Mouse (Mus musculus) limb, embryonic 11.5 days (tissue): ENCODE data around the gene Ovgp1. TPM values are rescaled to one million over a fixed set of nuclear protein-coding genes. Genes with fewer than 3 reads are reported as not detected.
"Not testable (repeated sequence)": the region's sequence is repeated elsewhere in the genome, so short reads cannot be mapped to it uniquely, and the experiment has no call there.

Source experiments
- ATAC-seq: fragments of 200-750 bp; cut with Nextera tagmentation; 2 replicates; pipeline ENCODE4 v1.8.0; 2017; ENCODE audit warnings: low read depth; ENCODE audit not compliant: insufficient number of reproducible peaks, low FRiP score, low TSS enrichment
- DNase-seq: peaks from one replicate; pipeline ENCODE4 v3.0.0-alpha.2; 2015; ENCODE audit warnings: low spot score
- H3K27ac ChIP-seq: fragments of 300-500 bp; sonication (generic); replicated peaks from 2 replicates; pipeline ENCODE4 v1.5.1; 2014; ENCODE audit warnings: low read depth, mild to moderate bottlenecking, low read length
- H3K27me3 ChIP-seq: fragments of 300-500 bp; sonication (generic); 2 replicates; pipeline ENCODE4 v1.6.1; 2014; ENCODE audit warnings: mild to moderate bottlenecking, low read length, mixed read lengths; ENCODE audit not compliant: control insufficient read depth, insufficient read depth
- H3K36me3 ChIP-seq: fragments of 300-500 bp; sonication (generic); 2 replicates; pipeline ENCODE4 v1.6.1; 2014; ENCODE audit warnings: mild to moderate bottlenecking, low read length, moderate library complexity, mixed read lengths; ENCODE audit not compliant: control insufficient read depth, insufficient read depth
- H3K4me1 ChIP-seq: fragments of 300-500 bp; sonication (generic); 2 replicates; pipeline ENCODE4 v1.6.1; 2014; ENCODE audit warnings: low read length, mixed read lengths; ENCODE audit not compliant: control insufficient read depth, insufficient read depth
- H3K4me2 ChIP-seq: fragments of 300-500 bp; sonication (generic); 2 replicates; pipeline ENCODE4 v1.6.1; 2014; ENCODE audit warnings: low read depth, mild to moderate bottlenecking, moderate library complexity; ENCODE audit not compliant: severe bottlenecking
- H3K4me3 ChIP-seq: fragments of 300-500 bp; sonication (generic); 2 replicates; pipeline ENCODE4 v1.5.1; 2014; ENCODE audit warnings: low read depth, low read length
- H3K9ac ChIP-seq: fragments of 300-500 bp; sonication (generic); 2 replicates; pipeline ENCODE4 v1.6.1; 2014; ENCODE audit warnings: mild to moderate bottlenecking, low read length
- H3K9me3 ChIP-seq: fragments of 300-500 bp; sonication (generic); 2 replicates; pipeline ENCODE4 v1.6.1; 2016; ENCODE audit warnings: low read length; ENCODE audit not compliant: control insufficient read depth
- WGBS: fragments of 180-500 bp; shearing (Covaris S2); extraction: QIAGEN DNeasy Blood & Tissue Kit; methylation state at CpG from one replicate; pipeline ENCODE4 v1.1.7; 2014; 5-methylcytosine and 5-hydroxymethylcytosine counted together
- polyA plus RNA-seq: library from polyadenylated mRNA; unstranded; fragments of >200 nt; fragmentation: Nextera tagmentation; extraction: Ambion mirVana; gene quantifications from 2 replicates; pipeline ENCODE4 v1.2.1, GENCODE M21; 2014

The Ovgp1 gene
- polyA plus RNA-seq, 1 experiment from 2014 or later = 2.5 TPM

DNA sequence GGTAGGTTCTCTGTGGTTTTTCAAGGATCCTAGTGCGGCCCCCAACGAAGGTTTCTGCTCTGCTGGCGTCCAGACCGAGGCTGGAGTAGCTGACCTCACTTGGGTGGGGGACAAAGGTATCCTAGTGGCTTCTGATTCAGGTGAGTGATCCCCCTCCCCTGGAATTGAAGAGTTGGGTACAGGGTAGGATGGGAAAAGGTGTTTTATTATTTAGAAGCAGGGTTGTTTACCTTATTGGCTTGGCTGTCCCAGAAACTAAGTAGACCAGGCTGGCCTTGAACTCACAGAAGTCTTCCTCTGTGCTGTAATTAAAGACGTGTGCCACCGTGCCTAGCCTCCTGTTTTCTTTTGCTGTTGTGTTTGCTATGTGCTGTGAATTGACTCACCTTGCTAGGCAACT, 13.5 kb upstream of the Ovgp1 start, which contains the start of gene Atp5f1:
Atp5f1 (minus strand) TSS at position 101 of the 400 bp plus-strand sequence.
- Histone ChIP-seq H3K9me3 (no peaks in the 10 kb centered on the region), H3K4me3 (peak within 1 kb of the TSS; percentile 86), H3K4me1 (peaks cover 11% of the 10 kb centered on the region; the same call in 1 of the 2 replicates), H3K36me3 (peaks cover 12% of the 10 kb centered on the region; the same call in 1 of the 2 replicates), H3K4me2 (peak within 1 kb of the TSS; percentile 76), H3K27me3 (no peaks in the 10 kb centered on the region), H3K9ac (peak within 1 kb of the TSS; percentile 94), H3K27ac (peak within 1 kb of the TSS; percentile 65; the same call in 1 of the 2 replicates)
- DNase-seq (no peak), ATAC-seq (no peak)
- WGBS = 6% methylated on average over 6 of the region's 6 CpGs

GRCm38 (mm10) chr3:105960700-105961099, 12.8 kb upstream of the Ovgp1 start:
- Histone ChIP-seq H3K9me3 (no peaks in the 10 kb centered on the region), H3K27ac (no peak overlapping the region), H3K4me3 (no peak overlapping the region), H3K4me1 (peaks cover 11% of the 10 kb centered on the region; the same call in 1 of the 2 replicates), H3K4me2 (peak overlapping the region; percentile 57; the same call in 1 of the 2 replicates), H3K27me3 (no peaks in the 10 kb centered on the region), H3K36me3 (peaks cover 12% of the 10 kb centered on the region; the same call in 1 of the 2 replicates), H3K9ac (no peak overlapping the region)
- DNase-seq (no peak), ATAC-seq (no peak)
- 98% methylated on average over 2 of the region's 2 CpGs for WGBS

DNA sequence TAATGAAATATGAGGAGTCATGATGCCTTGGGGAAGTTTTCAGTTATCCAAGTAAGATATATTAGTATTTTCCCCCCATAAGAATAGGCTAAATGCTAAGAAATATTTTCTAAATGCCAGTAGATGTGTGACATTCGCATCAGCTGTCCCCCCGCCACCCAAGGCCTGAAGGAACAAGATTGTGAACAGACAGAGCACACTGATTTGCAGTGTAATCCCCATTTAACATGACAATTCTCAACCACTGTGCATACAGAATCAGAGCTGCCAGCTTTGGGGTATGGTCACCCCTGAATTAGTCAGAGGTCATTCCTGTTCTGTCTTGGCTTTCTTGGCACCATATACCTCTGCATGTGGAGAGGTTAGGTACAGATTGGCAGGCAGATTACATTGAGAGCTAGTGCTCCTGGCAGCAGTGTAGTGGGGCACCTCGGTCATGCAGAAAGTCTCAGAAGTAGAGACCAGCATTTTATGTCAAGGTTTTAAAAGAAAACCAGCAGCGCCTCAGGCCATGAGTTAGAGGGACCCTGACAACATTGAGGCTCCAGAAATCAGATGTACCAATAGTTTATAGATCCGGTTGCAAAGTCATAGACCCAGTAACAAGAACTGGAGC, 1.6 kb upstream of the Ovgp1 start:
- H3K27me3 ChIP-seq = no peaks in the 10 kb centered on the region
- ATAC-seq (no peak), DNase-seq (no peak)
- H3K9ac ChIP-seq = no peak overlapping the region
- no peaks in the 10 kb centered on the region; the same call in 1 of the 2 replicates for H3K36me3 ChIP-seq
- no peak overlapping the region for H3K4me2 ChIP-seq
- WGBS = 85% methylated on average over 5 of the region's 5 CpGs
- no peak overlapping the region for H3K27ac ChIP-seq
- H3K4me1 ChIP-seq = no peaks in the 10 kb centered on the region
- no peaks in the 10 kb centered on the region for H3K9me3 ChIP-seq
- H3K4me3 ChIP-seq = no peak overlapping the region

DNA sequence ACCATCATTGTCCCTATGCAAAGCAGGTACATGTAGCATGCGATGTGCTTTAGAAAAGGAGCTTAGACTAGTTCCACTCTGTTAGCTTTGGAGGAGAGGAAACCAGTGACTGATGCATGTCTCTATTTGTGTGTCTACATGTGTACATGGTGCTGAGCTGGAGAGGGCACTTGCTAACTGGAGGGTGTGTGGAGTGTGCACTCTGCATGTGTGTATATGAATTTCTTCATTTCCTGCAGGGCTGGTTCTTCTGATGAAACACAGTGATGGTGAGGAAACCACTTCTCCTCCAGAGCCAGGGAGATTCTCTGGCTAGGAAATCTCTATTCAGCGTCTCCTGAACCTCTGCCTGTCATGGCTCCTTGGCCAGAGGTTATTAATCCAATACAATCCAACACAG, 663 bp downstream of the Ovgp1 start:
- no peak for DNase-seq
- 95% methylated on average over 2 of the region's 2 CpGs for WGBS

DNA sequence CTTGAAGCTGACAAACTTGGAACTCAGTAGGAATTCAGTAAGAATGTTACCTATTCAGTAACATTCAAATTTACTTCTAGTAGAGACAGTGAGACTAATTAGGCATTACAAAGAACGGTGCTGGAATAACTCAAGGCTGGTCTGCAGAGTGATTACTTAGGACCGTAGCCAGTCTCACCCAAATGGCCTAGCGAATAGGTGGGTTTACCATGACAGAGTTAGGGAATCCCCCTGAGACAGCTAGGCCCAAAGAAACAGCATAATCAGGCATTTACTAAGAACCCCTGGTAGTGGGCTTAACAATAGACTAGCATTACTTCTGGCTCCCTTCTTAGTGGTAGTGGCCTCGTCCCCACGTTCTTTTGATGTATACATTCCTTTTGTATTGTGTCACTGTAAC, 16.1 kb downstream of the Ovgp1 start:
- not testable (repeated sequence) for H3K27me3 ChIP-seq, H3K4me3 ChIP-seq, H3K9me3 ChIP-seq, H3K36me3 ChIP-seq, H3K27ac ChIP-seq, ATAC-seq, H3K9ac ChIP-seq, DNase-seq, H3K4me1 ChIP-seq, H3K4me2 ChIP-seq
- 68% methylated on average over 5 of the region's 5 CpGs for WGBS

More for the DNA sequence above, 663 bp downstream of the Ovgp1 start:
- H3K4me3 ChIP-seq = no peak overlapping the region
- H3K27ac ChIP-seq = no peak overlapping the region
- H3K4me1 ChIP-seq = no peaks in the 10 kb centered on the region
- no peak for ATAC-seq
- no peak overlapping the region for H3K4me2 ChIP-seq
- H3K9ac ChIP-seq = no peak overlapping the region
- no peaks in the 10 kb centered on the region; the same call in 1 of the 2 replicates for H3K36me3 ChIP-seq
- no peaks in the 10 kb centered on the region for H3K27me3 ChIP-seq
- no peaks in the 10 kb centered on the region for H3K9me3 ChIP-seq

DNA sequence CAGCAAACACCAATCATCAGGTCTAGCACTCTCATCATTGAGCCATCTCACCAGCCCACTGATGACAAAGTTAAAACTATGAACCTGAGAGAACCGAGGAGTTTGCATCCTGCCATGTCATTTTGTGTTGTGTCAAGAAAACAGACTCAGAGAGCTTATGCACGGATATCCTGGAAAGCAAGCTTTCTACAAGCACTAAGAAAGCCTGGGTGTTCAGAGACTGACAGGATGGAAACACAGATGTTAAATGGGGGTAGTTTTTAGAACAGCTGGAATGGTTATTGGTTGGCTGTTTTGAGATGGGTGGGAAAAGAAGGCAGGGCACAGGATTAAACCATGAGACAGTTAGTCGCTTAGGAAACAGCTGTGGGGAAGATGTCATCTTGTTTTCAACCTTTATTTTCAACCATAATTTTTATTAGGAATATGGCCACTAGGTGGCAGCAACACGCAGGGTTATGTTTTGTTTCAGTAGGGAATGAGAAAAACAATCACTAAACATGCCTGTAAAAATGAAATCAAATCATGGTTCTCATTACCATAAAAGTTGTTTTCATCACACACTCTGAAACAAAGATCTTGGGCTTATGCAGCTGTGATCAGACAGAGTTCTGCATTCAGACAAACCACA, 18.3 kb downstream of the Ovgp1 start:
- H3K4me1 ChIP-seq = no peaks in the 10 kb centered on the region
- H3K4me3 ChIP-seq = no peak overlapping the region
- peak; percentile 68 for DNase-seq
- no peaks in the 10 kb centered on the region for H3K27me3 ChIP-seq
- no peak for ATAC-seq
- H3K36me3 ChIP-seq = no peaks in the 10 kb centered on the region
- H3K27ac ChIP-seq = no peak overlapping the region
- no peaks in the 10 kb centered on the region for H3K9me3 ChIP-seq
- no peak overlapping the region for H3K4me2 ChIP-seq
- WGBS = 37% methylated on average over 4 of the region's 4 CpGs
- H3K9ac ChIP-seq = no peak overlapping the region

DNA sequence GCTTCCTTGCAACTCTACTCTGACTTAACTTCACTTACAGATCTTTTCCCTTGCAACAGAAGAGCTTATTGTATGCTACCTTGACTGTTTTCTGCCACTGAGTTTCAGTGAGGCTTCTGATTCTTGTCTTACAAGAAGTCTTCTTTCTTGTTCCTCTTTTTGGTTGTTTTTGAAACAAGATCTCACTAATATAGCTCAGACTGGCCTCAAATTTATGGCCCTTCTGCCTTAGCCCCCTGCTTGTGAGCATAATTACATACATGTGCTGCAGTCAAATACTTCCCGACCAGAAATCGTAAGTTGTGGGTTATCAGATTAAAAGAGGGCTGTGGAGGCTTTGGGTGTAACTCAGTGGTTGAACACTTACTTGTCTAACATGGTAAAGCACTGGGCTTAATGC, 21.2 kb downstream of the Ovgp1 start:
- 16% methylated on average over 2 of the region's 2 CpGs for WGBS
- H3K9ac ChIP-seq = no peak overlapping the region
- H3K27me3 ChIP-seq = no peaks in the 10 kb centered on the region
- H3K4me1 ChIP-seq = no peaks in the 10 kb centered on the region
- H3K4me3 ChIP-seq = no peak overlapping the region
- H3K27ac ChIP-seq = no peak overlapping the region
- H3K36me3 ChIP-seq = no peaks in the 10 kb centered on the region
- H3K9me3 ChIP-seq = no peaks in the 10 kb centered on the region
- DNase-seq (no peak), ATAC-seq (no peak)
- H3K4me2 ChIP-seq = no peak overlapping the region

DNA sequence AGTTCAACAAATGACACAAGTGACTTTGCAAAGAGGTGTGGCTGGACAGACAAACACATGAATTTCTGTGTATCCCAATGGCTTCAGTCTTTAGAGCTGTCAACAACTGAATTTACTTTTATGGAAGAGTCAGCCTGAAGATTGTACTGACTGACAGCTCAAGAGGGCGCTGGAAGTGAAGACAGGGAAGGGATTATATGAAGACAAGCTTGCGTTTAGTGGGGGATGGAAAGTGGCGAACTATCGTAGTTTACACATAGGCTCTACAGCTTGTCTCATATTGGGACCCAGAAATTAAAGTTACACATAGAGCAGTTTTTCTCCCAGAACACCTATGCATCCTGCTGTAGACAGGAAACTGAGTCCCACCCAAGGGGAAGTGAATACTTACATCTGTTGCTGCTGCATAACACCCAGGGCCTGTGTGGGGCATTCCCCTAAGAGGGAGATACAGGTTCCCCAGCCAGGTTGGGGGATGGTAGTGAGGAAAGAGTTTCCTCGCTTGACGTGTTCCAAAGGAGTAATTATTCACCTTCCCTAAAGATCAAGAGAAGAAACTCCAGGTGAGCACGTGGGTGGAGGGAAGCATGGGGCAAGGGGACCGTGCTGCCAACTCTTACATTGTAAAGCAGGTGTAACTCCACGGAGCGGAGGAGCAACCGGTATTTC, 27.3 kb downstream of the Ovgp1 start:
- no peaks in the 10 kb centered on the region for H3K27me3 ChIP-seq
- no peak for DNase-seq
- ATAC-seq = no peak; the same call in 1 of the 2 replicates
- no peaks in the 10 kb centered on the region for H3K36me3 ChIP-seq
- H3K9me3 ChIP-seq = no peaks in the 10 kb centered on the region
- peak overlapping the region; percentile 33 for H3K4me2 ChIP-seq
- no peak overlapping the region for H3K27ac ChIP-seq
- H3K9ac ChIP-seq = no peak overlapping the region
- peaks cover 4% of the 10 kb centered on the region; the same call in 1 of the 2 replicates for H3K4me1 ChIP-seq
- 17% methylated on average over 11 of the region's 11 CpGs for WGBS
- no peak overlapping the region for H3K4me3 ChIP-seq
